Mouse (Mus musculus): ENCODE results near the gene Ctnnd1.

DNA sequence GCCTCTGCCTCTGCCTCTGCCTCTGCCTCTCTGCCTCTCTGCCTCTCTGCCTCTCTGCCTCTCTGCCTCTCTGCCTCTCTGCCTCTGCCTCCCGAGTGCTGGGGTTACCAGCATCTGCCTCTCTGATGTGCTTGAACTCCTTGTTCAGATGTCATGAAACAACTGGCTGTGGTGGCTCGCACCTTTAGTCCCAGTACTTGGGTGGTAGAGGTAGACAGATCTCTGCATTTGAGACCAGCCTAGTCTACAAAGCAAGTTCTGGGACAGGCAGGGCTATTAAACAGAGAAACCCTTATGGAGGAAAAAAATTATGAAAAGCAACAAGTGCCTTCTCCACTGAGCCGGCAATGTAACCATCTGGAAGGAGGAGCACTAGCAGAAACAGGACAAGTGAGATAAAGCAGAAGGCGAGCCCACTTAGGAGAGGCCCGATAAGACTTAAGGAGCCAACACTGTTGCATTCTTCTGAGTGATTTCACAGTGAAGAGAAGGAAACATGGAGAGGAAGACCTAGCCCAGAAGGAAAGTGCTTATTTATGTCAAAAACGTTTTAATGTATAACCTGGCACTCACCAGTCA is 32.1 kb upstream of the Ctnnd1 start:
- TF ChIP-seq GATA1 (IDR thresholded peaks at IDR 0.05; ENCODE audit: borderline replicate concordance, low read length) (no peak), FLI1 (IDR thresholded peaks at IDR 0.05; ENCODE audit: low read length) (no peak)

Measured in megakaryocyte, embryonic 14.5 days (primary cell).